Mouse (Mus musculus) spleen, postnatal 14 days (tissue): Measurements from ENCODE around the gene Ctnnbl1.

Source experiments
- DNase-seq, 2 experiments: peaks; one replicate each; pipeline ENCODE4 v3.0.0; 2021 to 2022; ENCODE audit warnings: low spot score in 2 of 2

Ctnnbl1 gene

DNA sequence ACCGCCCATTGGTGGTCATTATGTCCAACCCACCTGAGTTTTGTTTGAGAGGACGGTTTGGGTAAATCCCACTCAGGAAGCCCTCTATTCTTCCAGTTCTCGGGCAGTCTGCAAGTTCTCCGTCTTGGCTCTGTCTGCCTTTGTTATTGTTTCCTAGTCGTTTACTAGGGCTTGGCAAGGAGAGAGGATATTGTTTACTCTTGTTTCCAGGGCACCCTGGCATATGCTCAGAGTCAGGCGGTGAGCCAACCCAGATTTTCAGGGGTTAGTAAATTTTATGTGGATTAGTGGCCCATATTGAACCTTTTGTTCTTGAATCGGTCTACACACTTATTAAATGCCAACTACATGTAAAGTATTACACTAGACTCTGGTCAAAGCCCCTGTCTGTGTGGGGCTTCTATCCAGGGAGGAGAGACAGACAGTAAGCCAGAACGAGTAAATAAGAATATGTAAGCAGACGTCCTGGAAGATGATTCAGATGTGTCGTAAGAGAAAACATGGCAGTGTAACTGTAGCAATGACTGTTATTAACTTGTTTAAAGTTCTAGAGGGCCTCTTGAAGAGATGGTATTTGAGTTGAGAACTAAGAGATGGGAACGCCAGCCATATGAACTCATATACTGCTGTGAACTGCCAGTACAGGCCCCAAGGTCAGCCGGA is 13.9 kb downstream of the Ctnnbl1 start:
- no peak for DNase-seq

DNA sequence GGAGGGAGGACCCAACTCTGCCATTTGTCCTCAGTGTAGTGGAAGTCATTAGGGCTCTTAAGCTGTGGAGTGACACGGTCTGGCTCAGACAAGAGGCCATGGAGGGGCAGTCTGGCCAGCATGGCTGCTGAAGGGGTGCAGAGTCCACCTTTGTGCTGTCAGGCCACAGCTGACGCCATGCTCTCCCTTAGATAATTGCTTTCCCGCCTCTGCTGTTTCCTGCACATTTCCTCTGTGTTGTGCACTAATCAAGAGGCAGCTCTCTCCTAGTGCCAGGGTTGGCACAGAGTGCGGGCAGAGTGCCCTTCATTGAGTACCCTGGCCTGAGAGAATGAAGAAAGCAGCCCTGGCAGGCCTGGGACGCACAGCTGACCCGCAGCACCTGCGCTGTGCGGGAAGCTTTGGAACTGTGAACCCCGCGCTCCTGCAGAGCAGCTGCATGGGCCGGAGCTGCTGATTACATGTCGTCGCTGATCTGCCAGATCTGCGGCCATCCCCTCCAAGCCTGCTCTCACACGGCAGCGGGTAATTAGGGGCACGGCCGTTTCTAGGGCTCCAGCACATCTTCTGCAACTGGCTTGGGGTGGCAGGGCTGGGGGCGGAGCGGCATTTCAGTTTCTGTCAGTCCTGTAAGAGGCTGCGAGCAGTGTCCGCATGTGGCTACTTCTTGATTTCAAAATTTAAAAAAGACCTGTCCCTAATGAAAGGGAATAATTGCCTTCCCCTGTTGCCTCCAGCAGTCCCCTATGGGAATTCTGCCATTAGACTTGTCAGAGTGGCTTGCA is 14.6 kb downstream of the Ctnnbl1 start:
- DNase-seq, result no peak

- no peak for DNase-seq
Observed at GRCm38 (mm10) chr2:157752374-157752743, 15.2 kb downstream of the Ctnnbl1 start.

DNA sequence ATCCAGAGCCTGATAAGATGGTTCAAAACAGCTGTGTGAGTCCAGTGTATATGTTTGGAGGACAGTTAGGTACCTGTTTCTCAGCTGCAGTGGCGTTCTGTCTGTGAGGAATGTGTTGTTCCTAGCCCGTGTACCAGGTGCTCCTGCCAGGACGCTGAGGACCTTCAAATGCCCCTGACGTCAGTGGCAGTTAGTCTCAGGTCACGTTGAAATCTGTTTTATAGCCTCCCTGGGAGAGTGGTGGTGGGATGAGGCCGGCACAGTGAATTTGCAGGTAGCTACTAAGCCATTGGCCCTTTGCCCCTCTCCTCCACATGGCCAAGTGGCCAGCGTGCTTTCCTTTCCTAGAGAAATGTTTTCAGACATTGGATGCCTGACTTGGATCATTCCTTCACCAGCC is 18.6 kb downstream of the Ctnnbl1 start:
- no peak for DNase-seq

GRCm38 (mm10) chr2:157756193-157756592 is 19.0 kb downstream of the Ctnnbl1 start:
- DNase-seq, result no peak

DNA sequence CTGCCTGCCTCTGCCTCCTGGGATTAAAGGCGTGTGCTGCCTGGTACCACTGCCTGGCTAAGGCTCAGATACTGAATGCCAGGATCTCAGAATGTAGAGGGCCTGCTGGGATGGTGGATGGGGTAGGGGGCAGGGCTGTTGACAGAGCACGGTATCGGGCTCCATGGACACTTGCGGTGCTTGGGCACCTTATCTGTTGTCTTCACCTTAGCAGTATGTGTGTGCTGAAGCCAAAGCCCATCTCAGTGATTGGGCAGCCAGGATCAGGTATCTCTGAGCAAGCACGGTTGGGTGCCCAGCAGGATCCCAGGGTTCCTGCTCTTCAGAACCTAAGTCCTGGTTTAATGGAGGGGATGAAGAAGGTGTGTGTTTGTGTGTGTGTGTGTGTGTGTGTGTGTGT is 21.2 kb downstream of the Ctnnbl1 start:
- DNase-seq, result no peak

DNA sequence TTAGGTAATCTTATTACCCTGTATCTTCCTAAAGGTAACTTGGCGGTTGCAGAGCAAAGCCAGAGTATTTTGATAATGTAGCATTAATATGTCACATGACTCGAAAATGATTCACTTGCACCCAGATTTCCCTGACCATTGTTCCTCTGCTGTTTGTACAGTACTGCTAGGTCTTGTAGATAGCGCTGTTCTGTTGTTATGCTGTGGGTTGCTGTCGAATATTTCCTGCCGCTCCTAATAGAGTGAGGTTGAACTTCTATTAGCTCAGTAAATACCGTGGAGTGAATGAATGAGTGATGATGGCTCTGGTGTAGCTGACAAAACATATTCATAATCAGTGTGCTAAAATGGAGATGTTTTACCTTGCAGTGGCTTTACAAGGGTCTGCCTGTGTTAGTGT is 22.5 kb downstream of the Ctnnbl1 start:
- DNase-seq, result no peak

DNA sequence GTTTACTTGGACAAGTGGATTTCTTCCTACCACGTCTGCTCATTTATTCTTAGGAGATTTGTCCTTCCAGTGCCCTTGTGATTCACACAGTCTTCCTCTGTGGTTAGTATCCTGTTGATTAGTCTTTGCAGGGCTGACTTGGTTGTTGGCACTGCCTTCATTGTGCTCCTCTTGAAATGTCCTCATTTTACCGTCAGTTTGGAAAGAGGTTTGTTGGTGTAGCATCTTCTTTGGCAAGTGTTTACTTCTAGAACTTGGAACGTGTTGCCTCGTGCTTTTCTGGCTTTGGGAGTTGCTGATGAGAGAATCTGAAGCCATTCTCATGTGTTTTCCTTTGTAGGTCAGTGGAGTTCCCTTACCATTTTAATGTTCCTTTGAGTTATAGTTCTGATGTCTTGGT is 25.7 kb downstream of the Ctnnbl1 start:
- no peak for DNase-seq

GRCm38 (mm10) chr2:157766591-157766990 is 29.4 kb downstream of the Ctnnbl1 start:
- no peak for DNase-seq

- no peak for DNase-seq
Observed at GRCm38 (mm10) chr2:157768682-157769429, 31.7 kb downstream of the Ctnnbl1 start.

- DNase-seq, result no peak
Observed at GRCm38 (mm10) chr2:157770761-157771160, 33.6 kb downstream of the Ctnnbl1 start.

DNA sequence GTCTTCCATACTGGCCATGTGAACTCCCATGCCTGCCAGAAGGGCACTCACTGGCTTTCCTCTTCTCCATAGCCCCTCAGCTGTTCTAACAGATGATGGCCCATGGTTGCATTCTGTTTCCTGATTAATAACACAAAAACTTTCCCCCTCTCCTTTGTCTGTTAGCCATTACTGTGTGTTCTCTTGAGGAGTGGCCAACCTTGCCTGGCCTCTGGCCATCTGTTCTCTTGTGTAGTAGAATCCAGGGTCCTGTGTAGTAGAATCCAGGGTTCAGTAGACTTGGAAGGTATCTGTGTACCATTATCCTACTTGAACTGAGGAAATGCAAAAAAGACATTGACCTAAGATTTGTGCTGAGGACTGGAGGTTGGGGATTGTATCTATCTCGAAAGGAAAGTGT is 36.5 kb downstream of the Ctnnbl1 start:
- no peak for DNase-seq

DNA sequence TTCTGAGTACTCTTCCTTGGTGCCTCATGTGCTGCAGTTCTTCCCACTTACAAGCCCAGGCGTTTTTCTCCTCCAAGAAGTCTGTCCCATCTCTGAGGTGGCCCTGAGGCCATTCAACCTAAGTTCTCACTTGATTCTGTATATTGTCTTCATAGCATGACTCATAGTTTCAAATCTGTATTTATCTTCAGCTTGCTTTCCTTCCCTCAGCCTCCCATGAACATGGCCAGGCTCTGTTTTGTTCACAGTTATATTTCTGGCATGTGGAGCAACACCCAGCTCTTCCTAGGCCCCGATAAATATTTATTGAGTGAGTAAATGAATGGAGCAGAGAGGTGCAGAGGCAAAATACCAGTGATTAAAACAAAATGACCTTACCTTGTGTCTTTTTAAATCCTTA is 38.8 kb downstream of the Ctnnbl1 start:
- DNase-seq, result no peak

DNA sequence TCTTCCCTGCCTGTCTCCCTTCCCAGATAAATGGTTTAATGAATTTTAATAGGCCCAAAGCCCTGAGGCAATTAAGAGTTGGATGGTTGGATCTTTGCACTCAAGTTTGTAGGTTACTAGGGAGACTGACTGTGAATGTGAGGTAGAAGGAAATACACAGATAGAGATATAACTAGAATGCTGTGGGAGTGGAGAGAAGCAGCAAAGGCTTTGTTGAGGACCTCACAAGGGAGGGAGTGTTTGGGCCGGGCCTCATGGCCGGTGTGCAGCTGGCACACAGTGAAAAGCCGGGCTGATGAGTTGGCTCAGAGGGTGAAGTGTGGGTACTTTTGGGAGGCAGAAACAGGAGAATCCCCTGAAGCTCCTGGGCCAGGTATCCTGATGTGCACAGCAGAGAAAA is 43.8 kb downstream of the Ctnnbl1 start:
- no peak for DNase-seq

GRCm38 (mm10) chr2:157783152-157783551 is 46.0 kb downstream of the Ctnnbl1 start:
- no peak for DNase-seq

DNA sequence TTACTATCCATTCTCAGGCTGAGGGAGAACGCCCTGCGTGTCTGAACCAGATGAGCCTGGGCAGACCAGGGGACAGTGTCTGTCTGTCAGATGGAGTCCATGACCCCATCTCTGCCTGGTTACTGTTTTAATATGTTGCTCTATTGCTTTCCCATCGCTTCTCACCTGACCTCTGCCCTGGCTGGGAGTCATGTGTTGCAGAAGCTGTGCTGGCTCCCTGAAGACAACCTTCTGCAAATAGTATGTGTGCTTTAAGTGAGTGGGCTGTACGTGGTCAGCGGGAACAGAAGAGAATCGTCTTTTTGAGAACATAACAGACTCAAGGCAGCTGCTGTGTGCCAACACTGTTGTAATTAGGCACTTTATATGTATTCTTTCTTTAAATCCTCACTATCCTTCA is 47.0 kb downstream of the Ctnnbl1 start:
- DNase-seq, result no peak

- no peak for DNase-seq
Observed at GRCm38 (mm10) chr2:157784647-157785046, 47.4 kb downstream of the Ctnnbl1 start.

GRCm38 (mm10) chr2:157789226-157789625 is 52.0 kb downstream of the Ctnnbl1 start:
- DNase-seq, result no peak

GRCm38 (mm10) chr2:157790836-157791495 is 53.8 kb downstream of the Ctnnbl1 start:
- no peak for DNase-seq

DNA sequence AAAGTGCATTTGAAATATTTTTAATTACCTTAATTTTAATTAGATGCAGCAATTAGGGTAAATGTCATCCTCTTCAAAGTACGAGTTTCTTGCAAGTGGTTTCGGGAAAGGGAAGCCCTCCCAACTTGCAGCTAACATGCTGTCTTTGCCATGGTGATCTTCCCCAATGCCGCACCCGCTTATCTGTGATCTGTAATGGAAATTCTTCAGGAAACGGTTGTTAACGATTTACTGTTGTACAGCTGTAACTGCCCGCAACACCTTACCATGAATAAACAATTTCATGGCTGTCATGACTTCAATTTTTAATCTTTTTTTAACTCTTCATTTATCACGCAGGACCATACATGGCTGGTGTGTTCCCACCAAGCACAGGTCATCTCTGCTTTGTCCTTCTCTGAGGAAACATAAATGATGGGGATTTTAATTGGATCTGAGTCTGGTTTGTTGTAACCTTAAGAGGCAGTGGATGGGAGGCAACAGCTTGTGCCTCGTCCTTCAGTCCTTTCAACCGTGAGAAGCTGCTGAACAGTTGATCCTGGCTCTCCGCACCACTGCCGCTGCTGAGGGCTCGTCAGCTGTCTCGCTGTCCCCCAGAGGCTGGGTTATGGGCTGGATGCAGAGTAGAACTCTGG is 54.4 kb downstream of the Ctnnbl1 start:
- no peak for DNase-seq

- no peak for DNase-seq
Observed at GRCm38 (mm10) chr2:157792840-157793552, 55.8 kb downstream of the Ctnnbl1 start.
